Mouse (Mus musculus) spleen, adult 12 weeks (tissue): ENCODE measurements around the gene Dusp13.

Source experiments
- DNase-seq: peaks from one replicate; pipeline ENCODE4 v3.0.0; 2022; ENCODE audit warnings: low spot score

Gene Dusp13

GRCm38 (mm10) chr14:21750881-21751542, at the start of gene Dusp13:
Dusp13 (minus strand) TSS chr14:21751181.
- DNase-seq = peak; percentile 35

GRCm38 (mm10) chr14:21800641-21801040, 49.7 kb upstream of the Dusp13 start:
- no peak for DNase-seq

- DNase-seq = no peak
Observed at GRCm38 (mm10) chr14:21792250-21792649, 41.3 kb upstream of the Dusp13 start.

GRCm38 (mm10) chr14:21791722-21792121, 40.7 kb upstream of the Dusp13 start:
- no peak for DNase-seq

GRCm38 (mm10) chr14:21790585-21791251, 39.7 kb upstream of the Dusp13 start:
- DNase-seq = no peak

- DNase-seq = no peak
Observed at GRCm38 (mm10) chr14:21788121-21788520, 37.1 kb upstream of the Dusp13 start.

GRCm38 (mm10) chr14:21787374-21787773, 36.4 kb upstream of the Dusp13 start:
- no peak for DNase-seq

- DNase-seq = no peak
Observed at GRCm38 (mm10) chr14:21786500-21786899, 35.5 kb upstream of the Dusp13 start.

- DNase-seq = no peak
Observed at GRCm38 (mm10) chr14:21776201-21776600, 25.2 kb upstream of the Dusp13 start.

- DNase-seq = no peak
Observed at GRCm38 (mm10) chr14:21773946-21774345, 23.0 kb upstream of the Dusp13 start.

- DNase-seq = no peak
Observed at GRCm38 (mm10) chr14:21772506-21773281, 21.7 kb upstream of the Dusp13 start.

GRCm38 (mm10) chr14:21766398-21766958, 15.5 kb upstream of the Dusp13 start:
- no peak for DNase-seq

- DNase-seq = no peak
Observed at GRCm38 (mm10) chr14:21765754-21766397, 14.9 kb upstream of the Dusp13 start.

- DNase-seq = no peak
Observed at GRCm38 (mm10) chr14:21764646-21765045, 13.7 kb upstream of the Dusp13 start.

GRCm38 (mm10) chr14:21763736-21764135, 12.8 kb upstream of the Dusp13 start:
- no peak for DNase-seq

- no peak for DNase-seq
Observed at GRCm38 (mm10) chr14:21761560-21761959, 10.6 kb upstream of the Dusp13 start.

GRCm38 (mm10) chr14:21753367-21753766, 2.4 kb upstream of the Dusp13 start:
- no peak for DNase-seq

GRCm38 (mm10) chr14:21752411-21752810, 1.4 kb upstream of the Dusp13 start:
- DNase-seq = no peak

- peak; percentile 61 for DNase-seq
Observed at GRCm38 (mm10) chr14:21750008-21750880, 737 bp downstream of the Dusp13 start, which contains the start of gene Samd8. Samd8 (plus strand) TSS chr14:21750531.

GRCm38 (mm10) chr14:21748142-21748870, 2.7 kb downstream of the Dusp13 start:
- no peak for DNase-seq
